Mouse (Mus musculus) limb, embryonic 15.5 days (tissue): Measurements from ENCODE around the gene D17H6S53E. TPM values are rescaled to one million over a fixed set of nuclear protein-coding genes. Genes with fewer than 3 reads are reported as not detected.
A peak's percentile ranks its signal among the peaks of the same experiment; 100 is the strongest.
"Not testable (repeated sequence)": the region's sequence is repeated elsewhere in the genome, so short reads cannot be mapped to it uniquely, and the experiment has no call there.

ENCODE experiments used
- ATAC-seq: fragments of 200-750 bp; cut with Nextera tagmentation; 2 replicates; pipeline ENCODE4 v1.8.0; 2017; ENCODE audit warnings: low read depth, moderate TSS enrichment; ENCODE audit not compliant: insufficient number of reproducible peaks, low FRiP score, low TSS enrichment
- H3K27ac ChIP-seq: fragments of 300-500 bp; sonication (generic); 2 replicates; pipeline ENCODE4 v1.5.1; 2015; ENCODE audit warnings: moderate library complexity, mild to moderate bottlenecking, inconsistent platforms
- H3K27me3 ChIP-seq: fragments of 300-500 bp; sonication (generic); 2 replicates; pipeline ENCODE4 v1.6.1; 2015; ENCODE audit warnings: inconsistent platforms
- H3K36me3 ChIP-seq: fragments of 300-500 bp; sonication (generic); 2 replicates; pipeline ENCODE4 v1.6.1; 2015; ENCODE audit warnings: inconsistent platforms
- H3K4me1 ChIP-seq: fragments of 300-500 bp; sonication (generic); 2 replicates; pipeline ENCODE4 v1.6.1; 2015; ENCODE audit warnings: inconsistent platforms
- H3K4me2 ChIP-seq: fragments of 300-500 bp; sonication (generic); 2 replicates; pipeline ENCODE4 v1.6.1; 2015; ENCODE audit warnings: mild to moderate bottlenecking, inconsistent platforms
- H3K4me3 ChIP-seq: fragments of 300-500 bp; sonication (generic); 2 replicates; pipeline ENCODE4 v1.5.1; 2015; ENCODE audit warnings: mild to moderate bottlenecking, inconsistent platforms
- H3K9ac ChIP-seq: fragments of 300-500 bp; sonication (generic); 2 replicates; pipeline ENCODE4 v1.6.1; 2015; ENCODE audit warnings: inconsistent platforms
- H3K9me3 ChIP-seq: fragments of 300-500 bp; sonication (generic); 2 replicates; pipeline ENCODE4 v1.6.1; 2016; ENCODE audit warnings: inconsistent platforms
- WGBS: fragments of 180-500 bp; shearing (Covaris S2); methylation state at CpG from one replicate; pipeline ENCODE4 v1.1.7; 2015; 5-methylcytosine and 5-hydroxymethylcytosine counted together
- polyA plus RNA-seq: library from polyadenylated mRNA; unstranded; fragments of >200 nt; fragmentation: Nextera tagmentation; extraction: Ambion mirVana; gene quantifications from 2 replicates; pipeline ENCODE4 v1.2.1, GENCODE M21; 2015

D17H6S53E gene
- polyA plus RNA-seq, 1 experiment from 2014 or later: 10.5 TPM

- WGBS: 87% methylated on average over 7 of the region's 7 CpGs
These were observed 22.1 kb upstream of the D17H6S53E start for GRCm38 (mm10) chr17:35104079-35104478.

GRCm38 (mm10) chr17:35104754-35105153 is 21.4 kb upstream of the D17H6S53E start:
- peaks cover 7% of the 10 kb centered on the region; the same call in 1 of the 2 replicates for H3K4me1 ChIP-seq
- 87% methylated on average over 6 of the region's 6 CpGs for WGBS
- H3K9ac ChIP-seq: no peak overlapping the region
- no peak overlapping the region for H3K27ac ChIP-seq
- ATAC-seq: no peak
- H3K4me3 ChIP-seq: no peak overlapping the region
- no peaks in the 10 kb centered on the region for H3K27me3 ChIP-seq
- no peak overlapping the region for H3K4me2 ChIP-seq
- no peaks in the 10 kb centered on the region for H3K9me3 ChIP-seq
- H3K36me3 ChIP-seq: peaks cover 46% of the 10 kb centered on the region

More at GRCm38 (mm10) chr17:35104079-35104478, 22.1 kb upstream of the D17H6S53E start:
- no peak for ATAC-seq
- H3K9ac ChIP-seq: no peak overlapping the region
- H3K27me3 ChIP-seq: no peaks in the 10 kb centered on the region
- peaks cover 53% of the 10 kb centered on the region for H3K36me3 ChIP-seq
- H3K4me2 ChIP-seq: no peak overlapping the region
- no peak overlapping the region for H3K4me3 ChIP-seq
- H3K4me1 ChIP-seq: peaks cover 7% of the 10 kb centered on the region; the same call in 1 of the 2 replicates
- no peak overlapping the region for H3K27ac ChIP-seq
- no peaks in the 10 kb centered on the region for H3K9me3 ChIP-seq

GRCm38 (mm10) chr17:35105740-35106389 is 20.3 kb upstream of the D17H6S53E start:
- no peak overlapping the region for H3K4me2 ChIP-seq
- peaks cover 7% of the 10 kb centered on the region; the same call in 1 of the 2 replicates for H3K4me1 ChIP-seq
- no peak overlapping the region; the same call in 1 of the 2 replicates for H3K27ac ChIP-seq
- no peaks in the 10 kb centered on the region for H3K27me3 ChIP-seq
- no peak overlapping the region for H3K9ac ChIP-seq
- no peaks in the 10 kb centered on the region for H3K9me3 ChIP-seq
- H3K4me3 ChIP-seq: no peak overlapping the region
- peaks cover 35% of the 10 kb centered on the region for H3K36me3 ChIP-seq
- WGBS: 22% methylated on average over 13 of the region's 13 CpGs
- ATAC-seq: no peak

GRCm38 (mm10) chr17:35106522-35106921 is 19.7 kb upstream of the D17H6S53E start:
- no peak overlapping the region for H3K4me2 ChIP-seq
- no peak for ATAC-seq

GRCm38 (mm10) chr17:35108097-35108496 is 18.1 kb upstream of the D17H6S53E start, which contains the start of gene Ly6g5c:
Gene Ly6g5c (plus strand): TSS chr17:35108279.
- H3K9me3 ChIP-seq: no peaks in the 10 kb centered on the region
- peaks cover 7% of the 10 kb centered on the region; the same call in 1 of the 2 replicates for H3K4me1 ChIP-seq
- H3K27ac ChIP-seq: no peak within 1 kb of the TSS
- no peak for ATAC-seq
- H3K9ac ChIP-seq: no peak within 1 kb of the TSS
- no peak within 1 kb of the TSS for H3K4me2 ChIP-seq
- WGBS: 81% methylated on average over 6 of the region's 6 CpGs
- peaks cover 13% of the 10 kb centered on the region for H3K36me3 ChIP-seq
- no peak within 1 kb of the TSS for H3K4me3 ChIP-seq
- no peaks in the 10 kb centered on the region for H3K27me3 ChIP-seq

More at GRCm38 (mm10) chr17:35106522-35106921, 19.7 kb upstream of the D17H6S53E start:
- peaks cover 7% of the 10 kb centered on the region; the same call in 1 of the 2 replicates for H3K4me1 ChIP-seq
- H3K4me3 ChIP-seq: no peak overlapping the region
- H3K27ac ChIP-seq: no peak overlapping the region
- 60% methylated on average over 3 of the region's 3 CpGs for WGBS
- H3K9ac ChIP-seq: no peak overlapping the region
- peaks cover 28% of the 10 kb centered on the region for H3K36me3 ChIP-seq
- no peaks in the 10 kb centered on the region for H3K27me3 ChIP-seq
- no peaks in the 10 kb centered on the region for H3K9me3 ChIP-seq

- Histone ChIP-seq H3K4me3 (no peak overlapping the region), H3K36me3 (peaks cover 29% of the 10 kb centered on the region), H3K27me3 (no peaks in the 10 kb centered on the region), H3K27ac (no peak overlapping the region), H3K4me2 (no peak overlapping the region), H3K9ac (no peak overlapping the region), H3K4me1 (no peaks in the 10 kb centered on the region), H3K9me3 (no peaks in the 10 kb centered on the region)
- no peak for ATAC-seq
- 81% methylated on average over 9 of the region's 9 CpGs for WGBS
These were observed 14.4 kb upstream of the D17H6S53E start for GRCm38 (mm10) chr17:35111774-35112173.

- no peaks in the 10 kb centered on the region for H3K27me3 ChIP-seq
- no peak within 1 kb of the TSS for H3K4me2 ChIP-seq
- H3K36me3 ChIP-seq: peaks cover 55% of the 10 kb centered on the region
- H3K4me1 ChIP-seq: peaks cover 8% of the 10 kb centered on the region
- no peak within 1 kb of the TSS for H3K9ac ChIP-seq
- H3K9me3 ChIP-seq: no peaks in the 10 kb centered on the region
- ATAC-seq: no peak
- no peak within 1 kb of the TSS for H3K27ac ChIP-seq
- 83% methylated on average over 8 of the region's 8 CpGs for WGBS
- no peak within 1 kb of the TSS for H3K4me3 ChIP-seq
These were observed 10.8 kb upstream of the D17H6S53E start, which contains the start of gene Ly6g5b for GRCm38 (mm10) chr17:35115046-35116019. Gene Ly6g5b (minus strand): TSS chr17:35115428.

GRCm38 (mm10) chr17:35120745-35121142 is 5.4 kb upstream of the D17H6S53E start:
- Histone ChIP-seq H3K36me3 (peaks cover 49% of the 10 kb centered on the region), H3K27ac (peak overlapping the region; percentile 81)
- ATAC-seq: no peak

GRCm38 (mm10) chr17:35121143-35121799 is 4.9 kb upstream of the D17H6S53E start, which contains the start of gene Gpank1:
Gene Gpank1 (plus strand): TSS chr17:35121455.
- Histone ChIP-seq H3K4me3 (peak within 1 kb of the TSS; percentile 87), H3K4me2 (peak within 1 kb of the TSS; percentile 90), H3K9me3 (no peaks in the 10 kb centered on the region), H3K4me1 (peaks cover 30% of the 10 kb centered on the region), H3K27ac (peak within 1 kb of the TSS; percentile 93), H3K9ac (peak within 1 kb of the TSS; percentile 94), H3K27me3 (no peaks in the 10 kb centered on the region), H3K36me3 (peaks cover 44% of the 10 kb centered on the region)
- WGBS: under 1% methylated on average over 50 of the region's 50 CpGs
- peak; percentile 96 for ATAC-seq

More at GRCm38 (mm10) chr17:35120745-35121142, 5.4 kb upstream of the D17H6S53E start:
- H3K4me3 ChIP-seq: peak overlapping the region; percentile 87
- peak overlapping the region; percentile 94 for H3K9ac ChIP-seq
- H3K4me2 ChIP-seq: peak overlapping the region; percentile 87
- no peaks in the 10 kb centered on the region for H3K9me3 ChIP-seq
- no peaks in the 10 kb centered on the region for H3K27me3 ChIP-seq
- H3K4me1 ChIP-seq: peaks cover 29% of the 10 kb centered on the region
- under 1% methylated on average over 33 of the region's 33 CpGs for WGBS

GRCm38 (mm10) chr17:35121871-35122303 is 4.3 kb upstream of the D17H6S53E start, which contains the start of gene Csnk2b:
Gene Csnk2b (minus strand): TSS chr17:35122053.
- no peak for ATAC-seq
- H3K27ac ChIP-seq: peak within 1 kb of the TSS; percentile 93
- H3K4me3 ChIP-seq: peak within 1 kb of the TSS; percentile 87
- peaks cover 34% of the 10 kb centered on the region for H3K4me1 ChIP-seq
- peak within 1 kb of the TSS; percentile 94 for H3K9ac ChIP-seq
- no peaks in the 10 kb centered on the region for H3K9me3 ChIP-seq
- WGBS: under 1% methylated on average over 19 of the region's 19 CpGs
- peak within 1 kb of the TSS; percentile 90 for H3K4me2 ChIP-seq
- peaks cover 39% of the 10 kb centered on the region for H3K36me3 ChIP-seq
- no peaks in the 10 kb centered on the region for H3K27me3 ChIP-seq

GRCm38 (mm10) chr17:35123287-35123686 is 2.9 kb upstream of the D17H6S53E start:
- ATAC-seq, H3K9ac ChIP-seq, H3K4me2 ChIP-seq, H3K27me3 ChIP-seq, H3K4me3 ChIP-seq, H3K9me3 ChIP-seq, H3K27ac ChIP-seq: not testable (repeated sequence)
- Histone ChIP-seq H3K4me1 (peaks cover 45% of the 10 kb centered on the region), H3K36me3 (peaks cover 29% of the 10 kb centered on the region)
- WGBS: 91% methylated on average over 9 of the region's 9 CpGs
